Mouse (Mus musculus): ENCODE measurements around the gene Col15a1.

Col15a1 gene

GRCm38 (mm10) chr4:47207969-47208420 lies at the start of gene Col15a1:
Gene Col15a1, plus strand, starts transcription at chr4:47208161.
- no peak for DNase-seq

GRCm38 (mm10) chr4:47161103-47161755 lies 46.7 kb upstream of the Col15a1 start:
- no peak for DNase-seq

GRCm38 (mm10) chr4:47161756-47162587 lies 46.0 kb upstream of the Col15a1 start:
- DNase-seq, result no peak

GRCm38 (mm10) chr4:47172314-47172713 lies 35.6 kb upstream of the Col15a1 start:
- no peak for DNase-seq

GRCm38 (mm10) chr4:47177101-47177500 lies 30.9 kb upstream of the Col15a1 start:
- no peak for DNase-seq

- no peak for DNase-seq
These were observed 29.6 kb upstream of the Col15a1 start for GRCm38 (mm10) chr4:47178261-47178961.

- DNase-seq, result no peak
These were observed 28.4 kb upstream of the Col15a1 start for GRCm38 (mm10) chr4:47179535-47179934.

- DNase-seq, result no peak
These were observed 23.8 kb upstream of the Col15a1 start for GRCm38 (mm10) chr4:47184058-47184661.

GRCm38 (mm10) chr4:47186514-47186913 lies 21.4 kb upstream of the Col15a1 start:
- no peak for DNase-seq

- no peak for DNase-seq
These were observed 11.8 kb upstream of the Col15a1 start for GRCm38 (mm10) chr4:47196173-47196572.

- no peak for DNase-seq
These were observed 4.3 kb upstream of the Col15a1 start for GRCm38 (mm10) chr4:47203643-47204042.

GRCm38 (mm10) chr4:47205846-47206245 lies 2.1 kb upstream of the Col15a1 start:
- DNase-seq, result no peak

GRCm38 (mm10) chr4:47208421-47208991 lies 545 bp downstream of the Col15a1 start:
- DNase-seq, result peak; percentile 24

- DNase-seq, result no peak
These were observed 1.5 kb downstream of the Col15a1 start for GRCm38 (mm10) chr4:47209466-47209865.

GRCm38 (mm10) chr4:47218828-47219227 lies 10.9 kb downstream of the Col15a1 start:
- no peak for DNase-seq

- DNase-seq, result no peak
These were observed 11.4 kb downstream of the Col15a1 start for GRCm38 (mm10) chr4:47219393-47219792.

GRCm38 (mm10) chr4:47220544-47220943 lies 12.6 kb downstream of the Col15a1 start:
- no peak for DNase-seq

- no peak for DNase-seq
These were observed 14.2 kb downstream of the Col15a1 start for GRCm38 (mm10) chr4:47222146-47222545.

GRCm38 (mm10) chr4:47225920-47226319 lies 18.0 kb downstream of the Col15a1 start:
- DNase-seq, result no peak

- no peak for DNase-seq
These were observed 19.1 kb downstream of the Col15a1 start for GRCm38 (mm10) chr4:47227101-47227500.

- DNase-seq, result no peak
These were observed 19.8 kb downstream of the Col15a1 start for GRCm38 (mm10) chr4:47227756-47228155.

- no peak for DNase-seq
These were observed 21.0 kb downstream of the Col15a1 start for GRCm38 (mm10) chr4:47228945-47229344.

GRCm38 (mm10) chr4:47230498-47230897 lies 22.5 kb downstream of the Col15a1 start:
- DNase-seq, result no peak

Measured in thymus, postnatal 4 days (tissue).